Mouse (Mus musculus): ENCODE data around the gene Sele.

Gene Sele

DNA sequence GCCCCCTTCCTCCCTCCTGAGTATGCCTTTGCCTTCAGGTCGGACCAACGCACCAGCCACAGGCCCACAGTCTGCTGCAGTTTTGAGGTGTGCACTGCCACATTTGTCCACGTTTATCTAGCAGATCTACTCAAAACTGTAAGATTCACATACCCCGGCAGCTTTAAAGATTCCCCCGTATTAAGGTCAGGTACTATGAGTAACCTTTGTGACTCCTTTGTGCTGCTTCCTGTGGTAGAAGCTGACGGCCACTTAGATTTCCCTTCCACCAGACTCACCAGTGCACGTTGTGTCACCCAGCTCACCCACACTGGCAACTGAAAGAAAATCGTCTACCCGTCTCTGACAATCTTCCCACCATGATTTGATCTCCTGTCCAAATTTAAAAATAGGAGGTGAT is 25.1 kb downstream of the Sele start:
- DNase-seq: no peak

DNA sequence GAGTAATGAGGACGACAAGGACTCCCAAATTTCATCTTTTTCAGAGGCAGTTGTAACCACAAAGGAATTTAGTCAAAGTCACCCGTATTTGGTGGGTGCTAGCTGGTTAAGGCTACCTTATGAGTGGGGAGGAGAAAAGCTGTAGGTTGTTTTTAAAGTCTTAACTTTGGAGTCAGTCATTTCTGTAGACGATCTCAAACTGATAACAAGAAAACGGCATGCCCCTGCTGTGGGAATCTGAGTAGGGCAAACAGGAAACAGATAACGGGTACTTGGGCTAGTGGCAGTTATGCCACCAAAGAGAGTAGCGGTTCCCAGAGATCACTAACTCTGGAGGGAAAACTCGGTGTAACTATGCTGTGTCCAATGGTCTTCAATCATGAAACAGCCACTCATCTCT is 25.8 kb downstream of the Sele start:
- DNase-seq: no peak

DNA sequence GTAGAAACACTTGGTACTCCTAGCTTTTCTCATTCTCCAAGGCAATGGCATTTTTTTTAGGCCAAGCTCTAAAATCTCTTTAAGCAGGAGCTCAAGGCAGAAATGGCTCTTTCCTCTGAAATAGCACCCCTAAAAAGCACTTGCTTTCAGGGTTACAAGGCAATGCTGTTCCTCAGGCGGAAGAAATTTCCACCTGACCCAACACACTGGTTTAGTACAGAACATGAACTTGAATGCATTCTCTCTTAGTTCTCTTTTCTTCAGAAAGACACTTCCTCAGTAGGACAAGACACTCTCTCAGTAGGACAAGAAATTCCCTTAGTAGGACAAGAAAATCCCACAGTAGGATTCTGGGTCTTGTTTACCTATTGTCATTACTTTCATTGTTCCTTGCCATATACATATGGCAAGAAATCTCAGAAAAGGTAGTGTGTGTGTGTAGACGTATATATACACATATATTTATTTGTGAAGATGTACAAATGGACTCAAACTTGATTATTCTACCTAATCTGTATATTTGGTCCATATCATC is 26.6 kb downstream of the Sele start:
- DNase-seq: no peak

DNA sequence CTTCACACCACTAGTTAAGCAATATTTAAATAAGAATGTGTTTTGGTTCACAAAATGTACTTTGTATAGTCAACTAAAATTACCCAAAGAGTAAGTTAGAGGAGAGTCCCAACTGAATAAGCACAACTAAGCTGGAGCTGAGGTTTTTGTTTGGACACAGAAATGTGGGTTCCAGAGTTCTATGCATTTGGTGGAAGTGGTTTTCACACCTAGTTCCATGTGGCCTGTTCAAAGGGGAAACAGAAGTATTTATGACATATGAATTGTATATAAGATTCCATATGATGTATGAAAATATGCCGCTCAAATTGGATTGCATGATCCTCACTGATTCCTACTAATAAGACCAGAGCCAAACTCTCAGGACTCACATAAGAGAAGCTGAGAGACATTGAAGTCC is 27.4 kb downstream of the Sele start:
- no peak for DNase-seq

DNA sequence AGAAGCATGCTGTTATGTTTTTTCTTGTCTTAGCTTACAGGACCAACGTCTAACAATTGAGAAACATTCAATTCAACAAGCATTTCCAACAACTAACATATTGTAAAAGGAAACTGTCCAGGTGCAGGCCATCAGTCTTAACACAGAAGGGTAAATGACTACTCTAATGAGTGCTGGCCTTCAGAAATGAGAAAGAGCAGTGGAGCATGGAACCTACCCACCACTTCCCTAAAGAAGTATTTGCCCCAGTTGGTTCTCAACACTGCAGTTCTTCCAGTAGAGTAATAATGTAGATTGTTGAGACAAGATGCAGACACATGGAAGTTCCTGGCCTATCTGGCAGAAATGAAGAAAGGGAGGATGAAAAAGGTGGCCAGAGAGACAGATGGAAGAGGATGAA is 28.4 kb downstream of the Sele start:
- no peak for DNase-seq

DNA sequence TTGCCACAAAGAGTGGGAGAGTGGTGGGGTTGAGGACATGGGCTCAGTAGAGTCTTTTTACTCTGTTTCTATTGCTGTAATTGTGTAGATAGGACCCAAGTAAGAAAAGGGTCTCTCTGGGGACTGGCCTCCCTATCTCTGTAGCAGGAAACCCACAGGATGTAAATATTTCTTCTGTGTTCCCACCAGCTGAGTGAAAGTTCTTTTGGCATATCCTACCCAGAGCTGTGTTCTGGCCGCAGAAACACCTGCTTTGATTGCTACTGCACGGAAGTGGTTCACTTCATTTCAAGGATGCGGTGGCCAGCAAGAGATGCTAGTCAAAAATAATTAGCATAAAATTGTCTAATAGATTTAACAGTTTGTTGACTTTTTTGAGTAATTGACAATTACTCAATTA is 29.0 kb downstream of the Sele start:
- no peak for DNase-seq

DNA sequence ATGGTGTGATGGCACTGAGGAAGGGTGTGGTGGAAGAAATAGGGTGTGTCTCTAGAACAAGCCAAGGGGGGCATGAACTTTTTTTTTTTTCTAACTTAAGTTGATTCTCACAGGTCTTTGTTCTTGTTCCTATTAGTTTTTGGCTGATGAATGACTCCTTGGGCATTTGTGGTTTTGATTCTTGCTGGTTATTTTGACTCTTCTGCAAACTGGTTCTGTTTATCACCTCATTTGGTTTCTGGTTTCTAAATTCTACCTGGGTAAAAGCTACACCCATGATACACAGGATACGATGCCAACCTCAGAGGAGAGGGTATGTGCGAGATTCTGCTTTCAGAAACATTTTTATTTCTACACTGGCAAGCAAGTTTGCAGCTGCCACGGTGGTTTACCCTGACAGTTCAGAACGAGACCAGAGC is 30.3 kb downstream of the Sele start:
- DNase-seq: no peak

DNA sequence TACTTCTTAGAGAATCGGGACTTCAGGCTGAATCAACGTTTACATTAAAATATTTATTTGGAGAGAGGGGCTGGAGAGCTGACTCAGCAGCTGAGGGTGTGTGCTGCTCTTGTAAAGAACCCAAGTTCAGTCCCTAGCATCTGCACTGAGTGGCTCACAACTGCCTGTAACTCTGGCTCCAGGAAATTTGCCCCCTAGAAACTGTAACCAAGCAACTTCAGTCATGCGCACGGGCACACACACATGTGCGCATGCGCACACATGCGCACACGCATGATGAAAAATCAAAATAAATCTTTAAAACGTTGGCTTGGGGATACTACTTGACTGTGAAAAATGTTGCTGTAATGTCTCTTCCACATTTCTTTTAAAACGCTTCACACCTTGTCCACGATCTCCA is 31.1 kb downstream of the Sele start:
- no peak for DNase-seq

DNA sequence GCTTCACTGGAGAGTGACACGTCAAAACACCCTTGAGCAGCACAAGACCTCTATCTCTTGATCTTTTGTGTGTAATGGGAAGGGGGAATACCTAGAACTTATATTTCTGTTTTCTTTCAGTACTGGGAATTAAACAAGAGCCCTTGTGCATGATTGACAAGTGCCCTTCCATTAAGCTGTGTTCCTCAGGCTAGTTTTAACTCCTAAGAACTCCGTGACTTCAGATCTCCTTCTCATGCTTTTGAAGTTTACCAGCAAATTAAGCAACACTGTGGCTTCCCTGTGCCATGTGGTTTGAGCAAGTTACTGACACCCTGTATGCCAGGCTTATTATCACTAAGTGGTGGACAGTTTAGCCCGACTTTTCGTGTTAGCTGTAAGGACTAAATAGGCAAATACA is 35.0 kb downstream of the Sele start:
- DNase-seq: no peak

DNA sequence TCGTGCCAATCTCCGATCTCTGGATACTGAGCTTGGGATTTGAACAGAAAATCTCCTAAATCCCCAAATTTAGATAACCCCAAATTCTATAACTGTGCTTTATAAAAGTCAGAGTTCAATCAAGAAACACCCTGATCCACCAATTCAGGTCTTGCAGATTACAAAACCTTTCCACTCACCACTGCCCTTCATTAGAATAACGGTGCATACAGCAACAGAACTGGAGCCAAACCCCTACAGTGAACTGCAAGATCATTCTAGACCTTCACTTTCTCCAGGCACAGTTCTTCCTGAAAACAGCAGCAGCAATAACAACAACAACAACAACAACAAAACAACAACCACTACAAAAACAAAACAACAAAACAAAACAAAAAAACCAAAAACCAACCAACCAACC is 38.8 kb downstream of the Sele start:
- no peak for DNase-seq

DNA sequence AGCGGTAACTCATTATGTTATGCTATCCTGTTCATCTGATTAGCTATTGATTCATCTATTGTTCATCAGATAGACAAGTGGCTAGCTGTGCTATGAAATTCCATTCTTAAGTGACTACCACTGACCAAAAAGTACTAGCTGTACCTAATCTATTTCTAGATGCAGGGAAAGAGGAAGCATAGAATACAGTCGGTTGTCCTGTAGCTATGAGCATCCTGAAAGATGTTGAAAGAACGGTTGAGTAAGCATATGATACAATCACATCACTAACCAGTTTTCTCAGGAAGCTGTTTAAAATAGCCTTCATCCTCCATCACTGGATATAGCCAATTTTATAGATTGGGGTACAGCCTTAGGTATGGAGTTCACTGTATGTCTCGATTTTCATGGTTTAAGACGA is 39.8 kb downstream of the Sele start:
- no peak for DNase-seq

DNA sequence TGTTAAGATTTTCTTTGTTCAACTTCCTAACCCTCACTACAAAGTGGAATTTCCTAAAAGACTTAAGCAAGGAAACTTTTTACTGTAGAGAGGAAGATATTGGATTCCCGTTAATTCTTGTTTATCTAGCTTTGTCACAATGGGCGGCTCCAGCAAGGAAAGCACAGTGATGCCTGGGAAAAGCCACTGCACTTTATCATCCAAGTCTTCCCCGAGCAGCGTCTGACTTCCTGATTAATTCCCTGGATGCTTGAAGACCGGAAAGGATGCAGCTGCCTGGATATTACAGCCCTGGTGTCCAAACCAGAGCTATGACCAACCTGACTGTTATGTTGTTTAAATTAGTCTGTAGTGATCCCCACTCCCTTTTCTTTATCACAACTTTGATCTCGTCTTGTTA is 48.7 kb downstream of the Sele start:
- no peak for DNase-seq

DNA sequence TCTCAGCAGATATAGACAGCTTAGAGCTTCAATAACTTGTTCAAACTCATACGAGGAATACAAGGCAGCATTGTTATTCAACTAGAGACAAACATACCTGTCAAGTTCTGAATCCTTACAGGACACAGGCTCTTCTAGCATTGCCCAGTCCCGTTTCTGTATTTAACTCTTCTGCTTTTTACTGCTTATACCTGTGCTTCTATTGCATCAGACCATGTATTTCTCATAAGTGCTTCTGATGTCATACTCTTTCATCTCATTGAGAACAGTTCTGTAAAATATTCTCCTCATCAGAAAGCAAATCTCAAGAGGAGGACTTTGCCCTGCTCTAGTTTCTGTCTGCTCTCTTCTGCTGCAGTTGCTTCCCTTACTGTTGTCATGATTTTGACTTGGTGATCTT is 49.9 kb downstream of the Sele start:
- no peak for DNase-seq

DNA sequence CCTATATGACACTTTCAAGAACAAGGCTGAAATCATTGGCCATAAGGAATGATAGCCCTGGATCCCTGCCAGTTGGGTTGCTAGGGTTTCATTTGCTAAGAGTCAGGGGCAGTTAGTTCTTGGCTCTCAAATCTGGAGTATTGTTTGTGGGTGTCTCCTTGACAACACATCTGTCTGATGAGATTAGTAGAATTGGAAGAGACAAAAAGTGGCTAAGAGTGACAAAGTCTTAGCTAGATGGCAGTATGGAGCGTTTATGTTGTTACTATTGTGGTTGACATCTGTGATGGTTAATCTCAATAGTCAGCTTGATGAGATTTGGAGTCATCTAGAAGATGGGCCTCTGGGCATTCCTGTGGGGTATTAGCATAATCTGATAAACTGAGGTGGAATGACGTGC is 50.3 kb downstream of the Sele start:
- DNase-seq: no peak
